Mouse (Mus musculus) neural tube, postnatal 0 days (tissue): ENCODE results near the gene Alb. TPM values are rescaled to one million over a fixed set of nuclear protein-coding genes. Genes with fewer than 3 reads are reported as not detected.

Experiments
- polyA plus RNA-seq: library from polyadenylated mRNA; unstranded; fragments of >200 nt; fragmentation: Nextera tagmentation; extraction: Ambion mirVana; gene quantifications from 2 replicates; pipeline ENCODE4 v1.2.1, GENCODE M21; 2015

Alb gene
- polyA plus RNA-seq = 0.98 and 3.5 TPM in 2 replicates

GRCm38 (mm10) chr5:90460619-90461018, at the start of gene Alb:
Gene Alb (plus strand): TSS chr5:90460897.

DNA sequence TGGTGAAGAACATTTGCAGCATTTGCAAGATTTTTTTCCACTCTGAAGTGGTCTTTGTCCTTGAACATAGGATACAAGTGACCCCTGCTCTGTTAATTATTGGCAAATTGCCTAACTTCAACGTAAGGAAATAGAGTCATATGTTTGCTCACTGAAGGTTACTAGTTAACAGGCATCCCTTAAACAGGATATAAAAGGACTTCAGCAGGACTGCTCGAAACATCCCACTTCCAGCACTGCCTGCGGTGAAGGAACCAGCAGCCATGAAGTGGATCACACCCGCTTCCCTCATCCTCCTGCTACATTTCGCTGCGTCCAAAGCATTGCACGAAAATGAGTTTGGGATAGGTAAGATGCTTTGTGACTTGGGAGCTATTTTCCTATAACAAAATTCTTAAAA, 29.8 kb downstream of the Alb start, which contains the start of gene Afp:
Gene Afp, plus strand, starts transcription at position 220 of the 400 bp plus-strand sequence.

GRCm38 (mm10) chr5:90518356-90519100, 57.8 kb downstream of the Alb start, which contains the start of gene Afm:
Gene Afm (plus strand): TSS chr5:90518932.

Other genes with a start within 250 kb of the Alb start
- gene Cox18, start 236.9 kb upstream of the Alb start, polyA plus RNA-seq = 57.7 and 59.6 TPM in 2 replicates
- gene Ankrd17, start 94.3 kb upstream of the Alb start, polyA plus RNA-seq = 22.6 and 25.0 TPM in 2 replicates
- 2.7 TPM in 2 replicates for gene Gm9958, start 93.7 kb upstream of the Alb start, polyA plus RNA-seq
- 0.43 and 2.3 TPM in 2 replicates for gene Afp, start 29.8 kb downstream of the Alb start, polyA plus RNA-seq
- not detected in 2 replicates for gene Afm, start 58.0 kb downstream of the Alb start, polyA plus RNA-seq
- 0.08 and 0.09 TPM in 2 replicates for gene 5830473C10Rik, start 100.2 kb downstream of the Alb start, polyA plus RNA-seq
- 2.9 and 3.0 TPM in 2 replicates for gene Rassf6, start 179.8 kb downstream of the Alb start, polyA plus RNA-seq